Mouse (Mus musculus) embryonic facial prominence, embryonic 11.5 days (tissue): ENCODE measurements at regions not wholly inside any gene's neighbourhood (a gene's known extent, or its start where the extent isn't known, plus 50 kb on each side); places are given as distances from the start of the nearest gene placed in this dataset.

Experiments used
- ATAC-seq: fragments of 200-750 bp; cut with Nextera tagmentation; replicated peaks from 2 replicates; pipeline ENCODE4 v1.8.0; 2017; ENCODE audit warnings: low read depth; ENCODE audit not compliant: insufficient number of reproducible peaks, low FRiP score, low TSS enrichment
- DNase-seq: peaks from one replicate; pipeline ENCODE4 v3.0.0-alpha.2; 2015; ENCODE audit warnings: low spot score
- H3K27ac ChIP-seq: fragments of 300-500 bp; sonication (generic); replicated peaks from 2 replicates; pipeline ENCODE4 v1.5.1; 2014; ENCODE audit warnings: mild to moderate bottlenecking, low read depth, low read length, control low read depth
- H3K27me3 ChIP-seq: fragments of 300-500 bp; sonication (generic); 2 replicates; pipeline ENCODE4 v1.6.1; 2014; ENCODE audit warnings: mild to moderate bottlenecking, low read length, moderate library complexity, mixed read lengths; ENCODE audit not compliant: control insufficient read depth, insufficient read depth
- H3K36me3 ChIP-seq: fragments of 300-500 bp; sonication (generic); replicated peaks from 2 replicates; pipeline ENCODE4 v1.6.1; 2014; ENCODE audit warnings: low read depth, mild to moderate bottlenecking, low read length, moderate library complexity, mixed read lengths; ENCODE audit not compliant: control insufficient read depth, insufficient read depth
- H3K4me1 ChIP-seq: fragments of 300-500 bp; sonication (generic); 2 replicates; pipeline ENCODE4 v1.6.1; 2014; ENCODE audit warnings: low read length, mixed read lengths; ENCODE audit not compliant: control insufficient read depth, insufficient read depth
- H3K4me2 ChIP-seq: fragments of 300-500 bp; sonication (generic); 2 replicates; pipeline ENCODE4 v1.6.1; 2014; ENCODE audit warnings: low read depth, mild to moderate bottlenecking, control low read depth, low read length, moderate library complexity
- H3K4me3 ChIP-seq: fragments of 300-500 bp; sonication (generic); 2 replicates; pipeline ENCODE4 v1.5.1; 2014; ENCODE audit warnings: low read depth, low read length, control low read depth
- H3K9ac ChIP-seq: fragments of 300-500 bp; sonication (generic); replicated peaks from 2 replicates; pipeline ENCODE4 v1.6.1; 2014; ENCODE audit warnings: mild to moderate bottlenecking, control low read depth, low read length
- H3K9me3 ChIP-seq: fragments of 300-500 bp; sonication (generic); replicated peaks from 2 replicates; pipeline ENCODE4 v1.6.1; 2016; ENCODE audit warnings: mild to moderate bottlenecking, low read length, inconsistent platforms, mixed read lengths; ENCODE audit not compliant: control insufficient read depth
- WGBS: fragments of 180-500 bp; shearing (Covaris S2); extraction: QIAGEN DNeasy Blood & Tissue Kit; methylation state at CpG from one replicate; pipeline ENCODE4 v1.1.7; 2014; 5-methylcytosine and 5-hydroxymethylcytosine counted together

- DNase-seq (no peak), ATAC-seq (no peak)
- Histone ChIP-seq H3K9ac (no peak overlapping the region), H3K4me1 (no peaks in the 10 kb centered on the region), H3K4me3 (no peak overlapping the region), H3K27me3 (no peaks in the 10 kb centered on the region), H3K9me3 (no peaks in the 10 kb centered on the region), H3K36me3 (no peaks in the 10 kb centered on the region), H3K4me2 (no peak overlapping the region), H3K27ac (no peak overlapping the region)
- WGBS = 88% methylated on average over 6 of the region's 6 CpGs
These were observed 175.9 kb upstream of the Cxcr4 start for GRCm38 (mm10) chr1:128767991-128768390.

- H3K27me3 ChIP-seq = no peaks in the 10 kb centered on the region
- H3K9ac ChIP-seq = no peak overlapping the region
- H3K4me2 ChIP-seq = no peak overlapping the region
- no peaks in the 10 kb centered on the region for H3K4me1 ChIP-seq
- ATAC-seq (no peak), DNase-seq (no peak)
- H3K27ac ChIP-seq = no peak overlapping the region
- no peak overlapping the region for H3K4me3 ChIP-seq
- no peaks in the 10 kb centered on the region for H3K9me3 ChIP-seq
- 89% methylated on average over 3 of the region's 3 CpGs for WGBS
- H3K36me3 ChIP-seq = no peaks in the 10 kb centered on the region
These were observed 175.3 kb upstream of the Cxcr4 start for GRCm38 (mm10) chr1:128767415-128767814.

GRCm38 (mm10) chr1:128766894-128767268 lies 174.8 kb upstream of the Cxcr4 start:
- Histone ChIP-seq H3K4me3 (no peak overlapping the region), H3K27me3 (no peaks in the 10 kb centered on the region), H3K4me1 (no peaks in the 10 kb centered on the region), H3K9ac (no peak overlapping the region), H3K27ac (no peak overlapping the region), H3K4me2 (no peak overlapping the region), H3K36me3 (no peaks in the 10 kb centered on the region), H3K9me3 (no peaks in the 10 kb centered on the region)
- WGBS = 83% methylated on average over 7 of the region's 7 CpGs
- ATAC-seq = no peak
- no peak for DNase-seq

GRCm38 (mm10) chr1:128766193-128766893 lies 174.2 kb upstream of the Cxcr4 start:
- Histone ChIP-seq H3K9ac (no peak overlapping the region), H3K36me3 (no peaks in the 10 kb centered on the region), H3K9me3 (no peaks in the 10 kb centered on the region), H3K4me1 (no peaks in the 10 kb centered on the region), H3K4me3 (no peak overlapping the region), H3K4me2 (no peak overlapping the region), H3K27ac (no peak overlapping the region), H3K27me3 (no peaks in the 10 kb centered on the region)
- WGBS = 72% methylated on average over 7 of the region's 7 CpGs
- ATAC-seq (no peak), DNase-seq (no peak)

- 81% methylated on average over 2 of the region's 2 CpGs for WGBS
- DNase-seq = no peak
These were observed 173.5 kb upstream of the Cxcr4 start for GRCm38 (mm10) chr1:128765626-128766025.

GRCm38 (mm10) chr1:128765142-128765541 lies 173.0 kb upstream of the Cxcr4 start:
- Histone ChIP-seq H3K4me2 (no peak overlapping the region), H3K9ac (no peak overlapping the region), H3K4me3 (no peak overlapping the region), H3K27me3 (no peaks in the 10 kb centered on the region), H3K4me1 (no peaks in the 10 kb centered on the region), H3K36me3 (no peaks in the 10 kb centered on the region), H3K27ac (no peak overlapping the region), H3K9me3 (no peaks in the 10 kb centered on the region)
- no peak for DNase-seq
- ATAC-seq = no peak
- 94% methylated on average over 3 of the region's 3 CpGs for WGBS

More at GRCm38 (mm10) chr1:128765626-128766025, 173.5 kb upstream of the Cxcr4 start:
- Histone ChIP-seq H3K36me3 (no peaks in the 10 kb centered on the region), H3K4me3 (no peak overlapping the region), H3K27me3 (no peaks in the 10 kb centered on the region), H3K27ac (no peak overlapping the region), H3K9ac (no peak overlapping the region), H3K9me3 (no peaks in the 10 kb centered on the region), H3K4me1 (no peaks in the 10 kb centered on the region), H3K4me2 (no peak overlapping the region)
- no peak for ATAC-seq

- Histone ChIP-seq H3K4me2 (no peak overlapping the region), H3K9me3 (no peaks in the 10 kb centered on the region), H3K27me3 (no peaks in the 10 kb centered on the region), H3K4me3 (no peak overlapping the region), H3K9ac (no peak overlapping the region), H3K36me3 (no peaks in the 10 kb centered on the region), H3K4me1 (no peaks in the 10 kb centered on the region), H3K27ac (no peak overlapping the region)
- DNase-seq (no peak), ATAC-seq (no peak)
- WGBS = 80% methylated on average over 4 of the region's 4 CpGs
These were observed 170.8 kb upstream of the Cxcr4 start for GRCm38 (mm10) chr1:128762854-128763253.

- WGBS = 76% methylated on average over 5 of the region's 5 CpGs
- Histone ChIP-seq H3K36me3 (no peaks in the 10 kb centered on the region), H3K27ac (no peak overlapping the region), H3K4me1 (no peaks in the 10 kb centered on the region), H3K9me3 (no peaks in the 10 kb centered on the region), H3K4me2 (no peak overlapping the region), H3K27me3 (no peaks in the 10 kb centered on the region), H3K4me3 (no peak overlapping the region), H3K9ac (no peak overlapping the region)
- ATAC-seq = no peak
- no peak for DNase-seq
These were observed 170.0 kb upstream of the Cxcr4 start for GRCm38 (mm10) chr1:128762076-128762475.
